In genomic region chr10:83639881-83640386, GRCm38 (mm10) we compare ENCODE assay signal across 27 mouse cellular contexts. TPM values are rescaled to one million over a fixed set of nuclear protein-coding genes. Genes with fewer than 3 reads are reported as not detected.
DNase-seq lines count a peak whose midpoint lies in the region; ATAC-seq and TF ChIP-seq lines count a peak whose summit lies in the region.
"Had no signal": no experiment of that assay in that cellular context is flagged by ENCODE, and none has a peak within 500 bp of the region (broad histone marks: within the 10 kb centered on the region; RNA-seq: fewer than 3 reads in every experiment).

No protein-coding gene starts in this region.

- H3K27ac ChIP-seq in midbrain, postnatal 0 days (ENCODE audit: low read depth, low read length), result no peak overlapping the region
- no peak overlapping the region for H3K27ac ChIP-seq in midbrain, embryonic 13.5 days
- H3K27ac ChIP-seq in brown adipose tissue, adult 24 weeks (replicated peaks; ENCODE audit: low read depth, low read length), result 0 out of 2 replicates have a peak overlapping the region, but pooled peaks have one; percentile 32
- H3K27ac ChIP-seq: embryonic facial prominence, embryonic 13.5 days; hindbrain, embryonic 15.5 days; intestine, embryonic 15.5 days; liver, embryonic 13.5 days; stomach, embryonic 15.5 days had no signal

- TF ChIP-seq CTCF in midbrain, postnatal 0 days (IDR thresholded peaks at IDR 0.05), result no peak

- DNase-seq in cerebellum, adult 9-10 months, result peak; percentile 19
- no peak for DNase-seq in cerebellum, postnatal 14 days
- DNase-seq in layer of hippocampus, adult 18-20 months (ENCODE audit: low spot score in 2 of 2), result peak; percentile 46 to 65
- no peak for DNase-seq in layer of hippocampus, postnatal 10 days (ENCODE audit: low spot score in 2 of 2)
- DNase-seq in midbrain, postnatal 0 days (ENCODE audit: low spot score), result peak; percentile 36
- no peak for DNase-seq in testis, postnatal 14 days (ENCODE audit: low spot score)
- DNase-seq: embryo, embryonic 11 days; gastrocnemius, postnatal 25 days; heart, adult 18-20 months; heart, postnatal 10 days; kidney, adult 8-10 months; kidney, postnatal 10 days; liver, embryonic 13.5 days; lung, adult 2 months; lung, postnatal 14 days; right cerebral cortex, postnatal 4 days; thymus, adult 2 months had no signal

- no peaks in the 10 kb centered on the region for H3K27me3 ChIP-seq in midbrain, postnatal 0 days (ENCODE audit: insufficient read depth, low read length)
- no peaks in the 10 kb centered on the region for H3K27me3 ChIP-seq in midbrain, embryonic 13.5 days
- H3K27me3 ChIP-seq: embryonic facial prominence, embryonic 13.5 days; heart, embryonic 12.5 days; hindbrain, embryonic 15.5 days; intestine, embryonic 15.5 days; liver, embryonic 13.5 days; Patski; stomach, embryonic 15.5 days had no signal

- no peaks in the 10 kb centered on the region for H3K9me3 ChIP-seq in midbrain, postnatal 0 days (ENCODE audit: low read length)
- no peaks in the 10 kb centered on the region for H3K9me3 ChIP-seq in midbrain, embryonic 13.5 days
- H3K9me3 ChIP-seq: embryonic facial prominence, embryonic 13.5 days; heart, embryonic 12.5 days; hindbrain, embryonic 15.5 days; intestine, embryonic 15.5 days; liver, embryonic 13.5 days; stomach, embryonic 15.5 days had no signal

- ATAC-seq in midbrain, postnatal 0 days (ENCODE audit: low FRiP score), result no peak
- ATAC-seq in midbrain, embryonic 13.5 days, result no peak
- ATAC-seq: intestine, embryonic 15.5 days; Patski had no signal

- 67% methylated on average over 10 of the region's 10 CpGs for WGBS in midbrain, postnatal 0 days
- 74% methylated on average over 10 of the region's 10 CpGs for WGBS in midbrain, embryonic 13.5 days

- no peak overlapping the region for H3K4me3 ChIP-seq in midbrain, postnatal 0 days (ENCODE audit: low read depth, low read length)
- no peak overlapping the region for H3K4me3 ChIP-seq in midbrain, embryonic 13.5 days (replicated peaks)
- H3K4me3 ChIP-seq in brown adipose tissue, adult 24 weeks (ENCODE audit: insufficient read depth, low read depth, low read length), result no peak overlapping the region
- H3K4me3 ChIP-seq: embryonic facial prominence, embryonic 13.5 days; erythroblast, embryonic 14.5 days; heart, embryonic 12.5 days; hindbrain, embryonic 15.5 days; intestine, embryonic 15.5 days; liver, embryonic 13.5 days; stomach, embryonic 15.5 days had no signal

- no peak overlapping the region for H3K9ac ChIP-seq in midbrain, postnatal 0 days (replicated peaks; ENCODE audit: low read length, poor library complexity, severe bottlenecking)
- H3K9ac ChIP-seq in midbrain, embryonic 13.5 days (replicated peaks), result no peak overlapping the region
- H3K9ac ChIP-seq: embryonic facial prominence, embryonic 13.5 days; heart, embryonic 12.5 days; hindbrain, embryonic 15.5 days; intestine, embryonic 15.5 days; liver, embryonic 13.5 days; stomach, embryonic 15.5 days had no signal

- no peaks in the 10 kb centered on the region; the same call in 1 of the 2 replicates for H3K4me1 ChIP-seq in midbrain, postnatal 0 days (ENCODE audit: insufficient read depth, low read length)
- H3K4me1 ChIP-seq in midbrain, embryonic 13.5 days (replicated peaks), result peaks cover 25% of the 10 kb centered on the region
- peaks cover 4% of the 10 kb centered on the region; the same call in 1 of the 2 replicates for H3K4me1 ChIP-seq in brown adipose tissue, adult 24 weeks (ENCODE audit: control insufficient read depth, insufficient read depth, insufficient read length, low read length)

- peaks cover 8% of the 10 kb centered on the region; the same call in 1 of the 2 replicates for H3K36me3 ChIP-seq in midbrain, postnatal 0 days (ENCODE audit: insufficient read depth, low read length)
- peaks cover 9% of the 10 kb centered on the region; the same call in 1 of the 2 replicates for H3K36me3 ChIP-seq in midbrain, embryonic 13.5 days
- H3K36me3 ChIP-seq: hindbrain, embryonic 15.5 days; intestine, embryonic 15.5 days had no signal

- no peak overlapping the region for H3K4me2 ChIP-seq in midbrain, postnatal 0 days (ENCODE audit: low read depth, low read length, poor library complexity, severe bottlenecking)
- no peak overlapping the region for H3K4me2 ChIP-seq in midbrain, embryonic 13.5 days (replicated peaks)
- H3K4me2 ChIP-seq: embryonic facial prominence, embryonic 13.5 days; heart, embryonic 12.5 days; hindbrain, embryonic 15.5 days; intestine, embryonic 15.5 days; liver, embryonic 13.5 days; midbrain, embryonic 11.5 days; stomach, embryonic 15.5 days had no signal

RNA-seq across cellular contexts. Expression of gene Appl2, which starts 8.6 kb away (rescaled TPM):
- 10 to 100 TPM; 72.6 to 87.7 TPM for total RNA-seq in layer of hippocampus, adult 18-20 months (2021)
- 10 to 100 TPM; 52.4 to 54.2 TPM for total RNA-seq in layer of hippocampus, postnatal 10 days (2021)
- 54.5 and 57.4 TPM in 2 replicates for total RNA-seq in midbrain, postnatal 0 days (2014; rRNA removed)
- 40.7 and 42.1 TPM in 2 replicates for polyA plus RNA-seq in midbrain, postnatal 0 days (2015; fragmentation: Nextera tagmentation; extraction: Ambion mirVana)
- polyA plus RNA-seq in midbrain, embryonic 13.5 days (2015; fragmentation: Nextera tagmentation; extraction: Ambion mirVana), result 44.7 and 49.8 TPM in 2 replicates
- 15.2 and 19.1 TPM in 2 replicates for polyA plus RNA-seq in brown adipose tissue, adult 24 weeks (2012; ENCODE audit: insufficient read depth, insufficient read length, missing spikeins)

Comparison
In these comparisons a context has a peak if more than half of its experiments do, and no peak if none do; other contexts are left out.
1. DNase-seq: peak in cerebellum, adult 9-10 months (single experiment), layer of hippocampus, adult 18-20 months (2 of 2) and midbrain, postnatal 0 days (single experiment); none in cerebellum, postnatal 14 days (0 of 2), layer of hippocampus, postnatal 10 days (0 of 2) and testis, postnatal 14 days (single experiment).